Mouse (Mus musculus) gastrocnemius, postnatal 4 days (tissue): Measurements from ENCODE around the gene Gcnt3. TPM values are rescaled to one million over a fixed set of nuclear protein-coding genes. Genes with fewer than 3 reads are reported as not detected.
"Not testable (repeated sequence)": the region's sequence is repeated elsewhere in the genome, so short reads cannot be mapped to it uniquely, and the experiment has no call there.

Source experiments
- DNase-seq, 2 experiments: peaks; one replicate each; pipeline ENCODE4 v3.0.0; 2021 to 2022; ENCODE audit warnings: low spot score in 2 of 2, mixed read lengths in 2 of 2
- total RNA-seq, 2 experiments: library from RNA; stranded (reverse); gene quantifications; 2 replicates each; pipeline ENCODE4 v1.2.3; 2021

Gene Gcnt3
- total RNA-seq, 2 experiments from 2014 or later: not detected

GRCm38 (mm10) chr9:70044865-70045264 is 7.0 kb upstream of the Gcnt3 start:
- no peak for DNase-seq

DNA sequence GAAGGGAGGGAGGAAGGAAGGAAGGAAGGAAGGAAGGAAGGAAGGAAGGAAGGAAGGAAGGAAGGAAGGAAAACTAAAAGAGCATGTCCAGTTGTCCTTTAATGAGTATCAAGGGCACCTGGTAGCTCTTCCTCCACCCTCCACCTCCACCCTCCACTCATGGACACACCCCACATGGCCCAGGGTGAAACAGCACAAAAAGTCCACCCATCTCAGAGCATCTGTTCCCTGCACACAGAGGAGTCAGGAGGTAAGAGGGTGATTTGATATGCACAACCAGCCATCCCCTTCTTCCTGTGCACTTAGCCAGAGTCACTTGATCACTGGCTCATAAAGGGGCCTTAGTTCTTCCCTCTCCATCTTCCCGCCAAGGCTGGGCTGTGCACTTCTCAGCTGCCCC is 5.0 kb upstream of the Gcnt3 start:
- DNase-seq: no peak

- DNase-seq: no peak
Observed at GRCm38 (mm10) chr9:70042137-70042536, 4.2 kb upstream of the Gcnt3 start.

DNA sequence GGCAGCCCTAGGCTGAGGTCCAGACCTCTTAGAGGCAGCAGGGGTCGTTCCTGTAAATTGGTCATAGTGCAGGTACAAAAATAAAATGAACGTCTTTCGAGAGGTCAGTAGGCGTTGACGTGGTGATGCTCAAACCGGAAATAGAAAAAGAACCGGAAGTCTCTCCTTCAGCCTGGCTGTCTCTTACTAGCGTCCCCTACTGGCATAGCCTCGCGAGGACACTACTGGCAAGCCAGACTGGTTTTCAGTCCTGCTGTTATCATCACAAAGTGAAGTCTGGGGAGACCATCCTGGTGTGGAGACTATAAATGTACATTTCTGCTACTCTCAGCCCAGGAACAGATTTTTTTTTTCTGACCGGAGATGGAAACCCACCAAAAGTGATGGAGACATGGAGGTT is 2.7 kb upstream of the Gcnt3 start:
- no peak for DNase-seq

DNA sequence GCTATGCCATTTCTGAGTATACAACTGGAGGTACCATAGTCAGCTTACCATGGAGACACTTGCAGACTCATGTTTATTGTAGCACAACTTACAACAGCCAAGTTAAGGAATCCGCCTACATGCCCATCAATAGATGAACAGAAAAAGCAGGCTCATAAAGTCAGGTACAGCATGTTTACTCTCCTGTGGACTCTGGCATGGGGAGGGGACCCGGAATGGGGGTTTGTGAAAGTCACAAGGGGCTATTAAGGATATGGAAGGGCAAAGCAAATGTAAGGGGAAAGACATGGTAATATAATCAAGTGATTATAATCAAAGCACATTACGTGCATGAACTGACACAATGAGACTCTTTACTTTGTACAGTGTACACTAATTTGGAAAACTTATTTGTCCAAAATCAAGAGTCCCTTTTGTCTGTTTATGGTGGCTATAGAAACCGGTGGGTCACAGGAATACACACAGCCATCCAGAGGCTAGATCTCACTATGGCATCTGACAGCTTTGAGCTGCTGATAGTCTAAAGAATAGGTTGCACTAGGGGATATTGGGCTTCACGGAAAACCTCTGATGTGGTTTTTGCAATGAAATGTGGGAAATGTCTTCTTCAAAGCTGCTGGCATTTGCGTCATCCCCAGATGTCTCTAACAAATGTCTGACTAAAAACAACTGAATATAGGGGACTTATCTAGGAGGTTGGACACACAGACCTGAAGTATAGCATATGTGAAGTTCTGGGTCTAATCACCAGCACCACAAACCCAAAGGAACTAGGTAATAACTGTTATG is 1.9 kb upstream of the Gcnt3 start:
- no peak for DNase-seq

DNA sequence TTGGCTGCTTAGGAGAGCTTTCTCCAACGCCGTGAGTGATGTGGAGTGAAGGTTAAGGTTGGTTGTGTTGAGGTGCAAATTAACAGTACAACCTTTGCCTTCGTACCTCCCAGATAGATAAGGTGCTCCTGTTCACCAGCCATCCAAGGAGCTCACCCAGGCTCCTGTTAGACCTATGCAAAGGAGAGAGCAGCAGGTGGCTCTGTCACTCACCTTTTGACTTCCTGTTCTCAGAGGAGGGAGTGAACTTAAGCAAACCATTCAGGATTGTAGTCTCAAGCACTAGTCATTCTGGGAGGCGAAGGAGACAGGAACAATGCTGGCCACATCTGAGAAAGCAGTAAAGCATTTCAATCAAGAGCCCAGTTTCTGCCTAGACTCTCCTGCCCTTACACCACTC is 1.2 kb downstream of the Gcnt3 start:
- DNase-seq: no peak

GRCm38 (mm10) chr9:70034702-70035101 is 3.2 kb downstream of the Gcnt3 start:
- DNase-seq: no peak

DNA sequence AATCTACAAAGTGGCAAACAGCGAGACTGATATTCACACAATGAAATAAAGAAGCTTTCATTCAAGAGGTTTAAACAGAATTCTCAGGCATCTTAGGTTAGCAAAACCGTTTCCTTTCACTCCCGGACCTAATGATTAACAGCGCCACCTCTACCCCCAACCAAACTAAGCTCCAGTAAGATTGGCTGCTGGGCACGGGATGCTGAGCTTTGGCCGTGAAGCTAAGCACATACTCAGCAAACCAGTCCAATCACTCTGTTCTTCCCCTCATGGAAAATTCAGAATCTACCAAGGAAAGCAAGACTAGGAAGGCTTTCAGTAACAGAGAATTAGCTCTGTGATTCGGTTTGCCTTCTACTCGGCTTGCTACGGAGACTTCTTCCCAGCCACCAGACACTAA is 4.8 kb downstream of the Gcnt3 start:
- no peak for DNase-seq

DNA sequence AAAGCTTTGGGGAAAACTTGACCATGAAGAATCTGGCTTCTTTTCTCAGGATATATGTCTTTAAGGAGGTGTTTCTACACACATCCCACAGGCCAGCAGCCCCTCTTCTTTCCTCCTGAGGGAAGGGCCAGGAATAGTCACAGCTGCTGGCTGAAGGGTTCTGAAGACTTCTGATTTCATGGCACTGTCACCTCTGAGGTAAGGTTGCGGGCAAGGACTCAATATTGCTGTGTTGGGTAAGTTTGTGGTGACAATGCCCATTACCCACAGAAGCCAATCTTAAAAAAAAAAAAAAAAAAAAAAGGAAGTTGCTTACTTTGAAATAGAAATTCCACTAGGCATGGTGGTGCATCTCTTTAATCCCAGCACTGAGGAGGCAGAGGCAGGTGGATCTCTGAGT is 5.7 kb downstream of the Gcnt3 start:
- DNase-seq: no peak

DNA sequence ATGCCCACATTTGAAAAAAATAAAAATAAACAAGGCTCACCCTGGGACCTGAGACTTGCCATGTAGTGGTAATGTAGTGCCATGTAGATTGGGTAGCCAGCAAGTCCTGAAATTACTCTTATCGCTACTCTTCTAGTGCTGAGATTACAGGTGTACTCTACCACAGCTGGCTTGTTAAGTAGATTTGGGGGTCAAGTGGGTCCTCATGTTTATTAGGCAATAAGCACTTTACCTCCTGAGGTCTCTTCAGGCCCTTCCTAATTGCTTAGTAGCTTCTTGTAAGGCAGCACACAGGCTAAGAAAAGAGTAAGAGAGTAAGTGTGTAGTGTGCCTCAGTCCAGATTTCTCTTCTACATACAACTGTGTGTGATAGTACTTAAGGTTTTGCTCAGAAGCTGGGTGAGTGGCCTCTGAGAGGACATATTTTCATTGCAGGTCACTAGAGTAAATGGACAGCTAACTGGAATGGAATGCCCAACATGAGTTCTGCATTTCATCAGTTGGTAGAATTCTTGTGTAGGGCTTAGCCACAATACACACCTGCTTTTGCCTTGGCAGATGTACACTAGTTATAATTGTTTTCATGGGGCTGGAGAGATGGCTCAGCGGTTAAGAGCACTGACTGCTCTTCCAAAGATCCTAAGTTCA is 12.4 kb downstream of the Gcnt3 start:
- no peak for DNase-seq

DNA sequence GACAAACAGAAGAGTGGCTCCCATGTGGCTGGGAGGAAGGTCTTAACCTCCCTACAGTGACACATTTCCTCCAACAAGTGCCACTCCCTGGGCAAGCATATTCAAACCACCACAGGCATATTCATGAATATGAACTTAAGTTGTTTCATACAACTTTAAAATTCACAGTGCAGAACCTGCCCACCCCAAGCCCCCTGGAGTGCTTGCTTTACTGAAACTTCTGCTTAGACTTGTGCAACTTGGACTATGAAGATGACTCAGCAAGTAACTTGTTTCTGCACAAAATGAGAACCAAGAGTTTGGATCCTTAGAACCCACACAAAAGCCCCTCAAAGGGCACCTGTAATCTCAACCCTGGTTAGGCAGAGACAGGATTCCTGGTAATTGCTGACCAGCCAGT is 13.2 kb downstream of the Gcnt3 start:
- DNase-seq: no peak

GRCm38 (mm10) chr9:70023615-70024014 is 14.3 kb downstream of the Gcnt3 start:
- DNase-seq: not testable (repeated sequence)

GRCm38 (mm10) chr9:70022083-70022482 is 15.8 kb downstream of the Gcnt3 start:
- DNase-seq: no peak

DNA sequence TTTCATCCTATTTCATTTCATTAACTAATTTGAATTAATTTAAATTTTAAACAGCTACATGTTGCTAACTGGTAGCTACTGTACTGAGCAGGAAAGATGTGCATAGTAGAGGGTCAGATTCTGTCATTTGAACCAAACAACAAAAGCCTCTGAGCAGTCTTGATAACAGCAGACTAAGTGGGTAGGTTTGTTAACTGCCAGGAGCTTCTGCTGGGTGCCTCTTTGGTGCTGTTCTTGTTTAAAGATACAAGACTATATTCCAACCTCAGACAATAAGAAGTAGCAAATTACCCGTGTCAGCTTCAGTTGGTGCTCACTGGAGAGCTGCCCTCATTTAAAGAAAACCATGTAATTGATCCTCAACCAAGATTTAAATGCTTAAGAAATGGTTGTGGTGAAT is 16.3 kb downstream of the Gcnt3 start:
- no peak for DNase-seq

- DNase-seq: no peak
Observed at GRCm38 (mm10) chr9:70018879-70019278, 19.0 kb downstream of the Gcnt3 start.

GRCm38 (mm10) chr9:70015632-70016031 is 22.3 kb downstream of the Gcnt3 start:
- DNase-seq: no peak

- peak; percentile 91 to 96 for DNase-seq
Observed at GRCm38 (mm10) chr9:70012408-70012901, 25.4 kb downstream of the Gcnt3 start, which contains the start of gene Gtf2a2. Gene Gtf2a2, plus strand, starts transcription at chr9:70012550.

GRCm38 (mm10) chr9:70011537-70012407 is 26.1 kb downstream of the Gcnt3 start:
- DNase-seq: no peak

DNA sequence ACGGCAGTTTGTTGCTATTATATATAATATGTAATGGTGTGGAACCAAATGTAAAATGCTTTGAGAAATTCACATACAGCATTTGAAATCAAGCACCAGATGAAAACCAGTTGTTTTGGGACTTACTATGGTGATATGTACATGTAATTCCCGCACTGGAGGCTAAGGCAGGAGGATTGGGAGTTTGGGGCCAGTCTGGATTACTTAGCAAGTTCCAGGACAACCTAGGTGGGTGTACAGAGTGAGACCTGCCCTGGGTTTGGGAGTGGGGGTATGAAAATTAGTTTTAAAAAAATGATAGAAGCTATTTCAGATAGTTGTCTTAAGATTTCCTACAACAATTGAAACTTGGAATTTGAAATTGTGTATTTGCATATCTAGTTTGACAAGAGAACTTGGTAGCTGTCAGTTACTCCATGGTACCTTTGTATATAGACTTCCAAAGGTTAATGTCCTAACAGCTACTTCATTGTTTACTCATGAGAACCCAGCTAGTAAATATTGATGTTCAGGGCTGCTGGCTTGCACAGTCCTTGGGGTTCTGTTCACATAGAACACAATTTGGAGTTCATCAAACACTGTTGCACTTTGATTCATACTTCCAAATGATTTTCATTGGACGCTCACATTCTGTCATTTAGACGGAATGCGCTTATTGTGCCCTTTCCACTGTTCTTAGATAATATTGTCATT is 27.0 kb downstream of the Gcnt3 start:
- no peak for DNase-seq

- no peak for DNase-seq
Observed at GRCm38 (mm10) chr9:70009754-70010304, 28.1 kb downstream of the Gcnt3 start.
